8 mouse cellular contexts compared by ENCODE assay signal in the genomic region with DNA sequence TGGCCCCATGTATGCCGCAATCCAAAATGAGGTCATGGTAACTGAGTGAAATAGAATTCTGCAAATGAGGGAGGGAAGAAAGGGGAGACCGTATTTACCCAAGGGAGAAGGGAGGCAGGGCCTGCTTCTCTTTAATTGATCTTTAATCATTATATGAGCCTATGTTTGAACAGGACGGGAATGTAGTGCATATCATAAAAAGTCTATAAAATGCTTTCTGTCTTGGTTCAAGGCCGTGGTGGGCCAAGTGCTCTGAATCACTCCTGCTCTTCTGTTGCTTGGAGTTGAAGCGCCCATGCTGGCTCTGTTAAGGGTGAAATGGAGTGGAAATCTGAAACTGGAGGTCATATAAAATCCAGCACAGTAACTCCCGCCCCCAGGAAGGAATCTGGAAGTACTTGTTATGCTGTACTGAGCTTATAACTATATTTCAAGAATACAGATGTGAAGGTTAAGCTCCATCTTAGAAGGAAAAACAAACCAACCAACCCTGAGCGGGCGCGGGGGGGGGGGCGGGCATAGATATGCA. TPM values are rescaled to one million over a fixed set of nuclear protein-coding genes. Genes with fewer than 3 reads are reported as not detected.
DNase-seq lines count a peak whose midpoint lies in the region; ATAC-seq lines count a peak whose summit lies in the region.

No protein-coding gene starts in this region.

- no peaks in the 10 kb centered on the region for H3K36me3 ChIP-seq in intestine, embryonic 14.5 days (ENCODE audit: control insufficient read depth, insufficient read depth, low read length)
- H3K36me3 ChIP-seq in midbrain, embryonic 11.5 days (ENCODE audit: control insufficient read depth, insufficient read depth, low read length), result no peaks in the 10 kb centered on the region

- H3K4me1 ChIP-seq in brown adipose tissue, adult 24 weeks (ENCODE audit: control insufficient read depth, insufficient read depth, insufficient read length, low read length), result peaks cover 6% of the 10 kb centered on the region
- H3K4me1 ChIP-seq in intestine, embryonic 14.5 days (replicated peaks; ENCODE audit: control insufficient read depth, insufficient read depth, low read length), result peaks cover 28% of the 10 kb centered on the region
- H3K4me1 ChIP-seq in midbrain, embryonic 11.5 days (ENCODE audit: control insufficient read depth, insufficient read depth, low read length), result peaks cover 54% of the 10 kb centered on the region

- H3K4me2 ChIP-seq in intestine, embryonic 14.5 days (ENCODE audit: low read length), result peak overlapping the region; percentile 97
- H3K4me2 ChIP-seq in midbrain, embryonic 11.5 days, result peak overlapping the region; percentile 99

- H3K4me3 ChIP-seq in brown adipose tissue, adult 24 weeks (ENCODE audit: insufficient read depth, low read depth, low read length), result peak overlapping the region; percentile 96; the same call in 1 of the 2 replicates
- peak overlapping the region; percentile 53; the same call in 1 of the 2 replicates for H3K4me3 ChIP-seq in intestine, embryonic 14.5 days (ENCODE audit: low read depth, low read length)
- peak overlapping the region; percentile 67 for H3K4me3 ChIP-seq in midbrain, embryonic 11.5 days (ENCODE audit: low read depth, low read length)

- DNase-seq in adrenal gland, postnatal 14 days, result peak; percentile 27
- no peak for DNase-seq in adrenal gland, adult 8-10 months
- DNase-seq in intestine, embryonic 14.5 days (ENCODE audit: low spot score), result peak; percentile 68
- DNase-seq in midbrain, embryonic 11.5 days (ENCODE audit: low spot score, missing footprints), result peak; percentile 88
- no peak for DNase-seq in cerebellum, adult 18-20 months
- no peak for DNase-seq in gastrocnemius, adult 18-20 months (ENCODE audit: low spot score)
- no peak for DNase-seq in lung, postnatal 10 days

- no peak overlapping the region for H3K27ac ChIP-seq in brown adipose tissue, adult 24 weeks (replicated peaks; ENCODE audit: low read depth, low read length)
- no peak overlapping the region for H3K27ac ChIP-seq in intestine, embryonic 14.5 days (ENCODE audit: low read depth)
- no peak overlapping the region for H3K27ac ChIP-seq in midbrain, embryonic 11.5 days (ENCODE audit: low read depth, low read length)

- no peaks in the 10 kb centered on the region for H3K9me3 ChIP-seq in intestine, embryonic 14.5 days (ENCODE audit: control insufficient read depth, low read length)
- H3K9me3 ChIP-seq in midbrain, embryonic 11.5 days (ENCODE audit: control insufficient read depth, low read length), result no peaks in the 10 kb centered on the region

- 32% methylated on average over 10 of the region's 10 CpGs for WGBS in intestine, embryonic 14.5 days
- WGBS in midbrain, embryonic 11.5 days, result 35% methylated on average over 10 of the region's 10 CpGs

- no peak overlapping the region for H3K9ac ChIP-seq in intestine, embryonic 14.5 days (ENCODE audit: low read length)
- H3K9ac ChIP-seq in midbrain, embryonic 11.5 days (ENCODE audit: low read length), result peak overlapping the region; percentile 88; the same call in 1 of the 2 replicates

- peak; percentile 63 for ATAC-seq in intestine, embryonic 14.5 days (replicated peaks; ENCODE audit: low FRiP score, low TSS enrichment, low read depth)
- no peak for ATAC-seq in midbrain, embryonic 11.5 days (ENCODE audit: low FRiP score)

- H3K27me3 ChIP-seq in intestine, embryonic 14.5 days (replicated peaks; ENCODE audit: control insufficient read depth, insufficient read depth, low read length), result no peaks in the 10 kb centered on the region; the same call in 1 of the 2 replicates
- no peaks in the 10 kb centered on the region for H3K27me3 ChIP-seq in midbrain, embryonic 11.5 days (ENCODE audit: control insufficient read depth, insufficient read depth, low read length)

RNA-seq across cellular contexts. Expression of gene Trim2, which starts 48.6 kb away (rescaled TPM):
- 53.5 and 56.7 TPM in 2 replicates for total RNA-seq in adrenal gland, postnatal 14 days (2021)
- 10 to 100 TPM; 42.9 to 87.2 (median 60.4) TPM for total RNA-seq in adrenal gland, adult 8-10 months (2022)
- 14.0 and 14.2 TPM in 2 replicates for polyA plus RNA-seq in brown adipose tissue, adult 24 weeks (2012; ENCODE audit: insufficient read depth, insufficient read length, missing spikeins)
- polyA plus RNA-seq in intestine, embryonic 14.5 days (2014; fragmentation: Nextera tagmentation; extraction: Ambion mirVana), result 58.1 and 60.4 TPM in 2 replicates
- 128 and 137 TPM in 2 replicates for polyA plus RNA-seq in midbrain, embryonic 11.5 days (2014; fragmentation: Nextera tagmentation; extraction: Ambion mirVana)
- total RNA-seq in gastrocnemius, adult 18-20 months (2021), result 1 to 10 TPM; 1.4 to 1.8 TPM

Comparison
In these comparisons a context has a peak if more than half of its experiments do, and no peak if none do; other contexts are left out.
1. DNase-seq: peak in adrenal gland, postnatal 14 days (single experiment), intestine, embryonic 14.5 days (single experiment) and midbrain, embryonic 11.5 days (single experiment); none in adrenal gland, adult 8-10 months (single experiment), cerebellum, adult 18-20 months (0 of 2), gastrocnemius, adult 18-20 months (single experiment) and lung, postnatal 10 days (single experiment).
2. RNA of gene Trim2, which starts 48.6 kb away (total RNA-seq): 42.9 to 87.2 TPM in adrenal gland, adult 8-10 months and 53.5 to 56.7 TPM in adrenal gland, postnatal 14 days; 1.4 to 1.8 TPM in gastrocnemius, adult 18-20 months; every median in the first group is over 10 times any median in the second.
3. Peak in every context shown above with its lines, with median percentiles within 50 percentile points of each other: H3K4me3 ChIP-seq.